Mouse (Mus musculus): Measurements from ENCODE around the gene Wbp1. TPM values are rescaled to one million over a fixed set of nuclear protein-coding genes. Genes with fewer than 3 reads are reported as not detected.

Gene Wbp1
- polyA plus RNA-seq, 1 experiment from 2014 or later = 120 TPM

DNA sequence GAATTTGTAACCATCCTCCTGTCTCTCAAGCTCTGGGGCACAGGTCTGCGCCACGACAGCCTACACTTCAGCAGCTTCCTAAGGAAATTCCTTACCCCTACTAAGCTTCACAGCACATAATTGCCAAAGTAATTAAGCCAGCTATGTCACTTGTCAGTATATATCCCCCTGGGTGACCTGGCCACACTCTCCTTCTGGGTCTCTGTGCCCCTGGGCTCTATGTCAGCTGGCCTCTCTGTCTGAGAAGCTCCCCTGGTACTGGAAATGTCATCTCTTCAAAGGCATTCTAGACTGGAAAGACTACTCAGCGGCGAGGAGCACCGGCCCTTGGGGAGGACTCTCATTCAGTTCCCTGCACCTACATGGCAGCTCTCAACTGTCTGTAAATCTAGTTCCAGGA, 1.6 kb upstream of the Wbp1 start:
- Histone ChIP-seq H3K4me2 (peak overlapping the region; percentile 97), H3K36me3 (peaks cover 18% of the 10 kb centered on the region), H3K27ac (no peak overlapping the region), H3K27me3 (no peaks in the 10 kb centered on the region), H3K9ac (0 out of 2 replicates have a peak overlapping the region, but pooled peaks have one; percentile 8), H3K9me3 (no peaks in the 10 kb centered on the region), H3K4me3 (peak overlapping the region; percentile 73), H3K4me1 (peaks cover 44% of the 10 kb centered on the region)
- WGBS = 79% methylated on average over 5 of the region's 5 CpGs
- ATAC-seq (ENCODE audit: borderline replicate concordance, extremely low read depth, low FRiP score, low TSS enrichment) = no peak

DNA sequence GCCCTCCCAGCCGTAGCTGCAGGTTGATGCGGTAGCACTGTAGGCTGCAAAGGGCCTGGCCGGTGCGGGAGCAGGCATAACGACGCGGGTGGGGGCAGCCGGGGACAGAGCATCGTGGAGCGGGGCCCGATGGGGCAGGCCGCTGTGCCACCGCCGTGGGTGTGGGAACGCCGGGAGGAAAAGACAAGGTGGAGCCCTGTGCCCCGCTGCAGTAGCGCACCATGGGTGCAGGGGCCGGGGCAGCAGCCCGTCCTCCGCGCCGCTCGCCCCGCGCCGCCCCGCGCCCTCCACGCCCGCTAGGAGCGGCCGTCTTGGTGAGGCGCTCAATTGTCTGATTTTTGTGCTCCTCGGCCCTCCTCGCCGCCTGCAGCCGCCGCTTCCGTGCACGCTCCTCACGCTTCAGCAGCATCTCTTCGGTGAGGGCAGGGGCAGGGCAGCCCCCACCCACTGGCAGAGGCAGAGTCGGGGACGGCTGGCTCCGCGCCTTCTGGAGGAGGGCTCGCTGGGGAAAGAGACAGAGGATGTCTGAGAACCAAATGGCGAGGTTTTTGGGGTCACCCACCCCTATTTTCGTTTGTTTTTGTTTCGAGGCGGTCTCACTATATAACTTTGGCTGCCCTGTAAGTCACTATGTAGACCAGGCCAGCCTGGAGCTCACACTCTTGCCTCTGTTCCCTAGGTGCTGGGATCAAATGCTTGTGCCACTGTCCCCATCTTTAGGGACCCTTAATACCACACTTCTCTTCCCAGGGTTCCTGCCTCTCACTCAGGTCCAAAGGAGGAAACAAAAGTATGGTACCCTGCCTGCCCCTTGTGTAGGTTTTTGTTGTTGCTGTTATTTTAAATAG, 728 bp upstream of the Wbp1 start:
- no peaks in the 10 kb centered on the region for H3K9me3 ChIP-seq
- peaks cover 44% of the 10 kb centered on the region for H3K4me1 ChIP-seq
- ATAC-seq (ENCODE audit: borderline replicate concordance, extremely low read depth, low FRiP score, low TSS enrichment) = peak; percentile 1; the same call in 1 of the 2 replicates
- H3K36me3 ChIP-seq = peaks cover 26% of the 10 kb centered on the region
- H3K4me3 ChIP-seq = peak overlapping the region; percentile 73
- peak overlapping the region; percentile 85 for H3K9ac ChIP-seq
- H3K27me3 ChIP-seq = no peaks in the 10 kb centered on the region
- peak overlapping the region; percentile 98 for H3K27ac ChIP-seq
- WGBS = under 1% methylated on average over 47 of the region's 52 CpGs
- peak overlapping the region; percentile 97 for H3K4me2 ChIP-seq

DNA sequence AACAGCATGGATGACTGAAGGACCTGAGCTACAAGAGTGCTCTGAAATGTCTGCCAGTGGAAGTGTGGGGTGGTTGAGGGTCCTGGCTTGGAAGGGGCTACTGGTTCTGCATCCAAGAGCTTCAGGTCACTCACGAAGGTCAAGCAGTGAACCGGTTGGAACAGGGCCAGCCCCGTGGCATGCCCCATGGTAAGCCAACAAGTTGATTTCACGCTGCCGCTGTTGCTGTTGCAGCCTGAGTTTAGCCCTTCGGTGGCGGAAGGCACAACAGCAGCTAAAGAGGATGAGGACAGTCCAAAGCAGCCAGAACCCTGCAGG, 1.7 kb downstream of the Wbp1 start:
- no peak for ATAC-seq (ENCODE audit: borderline replicate concordance, extremely low read depth, low FRiP score, low TSS enrichment)
- H3K9ac ChIP-seq = peak overlapping the region; percentile 85
- H3K27me3 ChIP-seq = no peaks in the 10 kb centered on the region
- no peak overlapping the region for H3K27ac ChIP-seq
- peaks cover 56% of the 10 kb centered on the region for H3K4me1 ChIP-seq
- peaks cover 26% of the 10 kb centered on the region for H3K36me3 ChIP-seq
- peak overlapping the region; percentile 97 for H3K4me2 ChIP-seq
- H3K9me3 ChIP-seq = no peaks in the 10 kb centered on the region
- peak overlapping the region; percentile 73 for H3K4me3 ChIP-seq
- WGBS = 60% methylated on average over 7 of the region's 7 CpGs

DNA sequence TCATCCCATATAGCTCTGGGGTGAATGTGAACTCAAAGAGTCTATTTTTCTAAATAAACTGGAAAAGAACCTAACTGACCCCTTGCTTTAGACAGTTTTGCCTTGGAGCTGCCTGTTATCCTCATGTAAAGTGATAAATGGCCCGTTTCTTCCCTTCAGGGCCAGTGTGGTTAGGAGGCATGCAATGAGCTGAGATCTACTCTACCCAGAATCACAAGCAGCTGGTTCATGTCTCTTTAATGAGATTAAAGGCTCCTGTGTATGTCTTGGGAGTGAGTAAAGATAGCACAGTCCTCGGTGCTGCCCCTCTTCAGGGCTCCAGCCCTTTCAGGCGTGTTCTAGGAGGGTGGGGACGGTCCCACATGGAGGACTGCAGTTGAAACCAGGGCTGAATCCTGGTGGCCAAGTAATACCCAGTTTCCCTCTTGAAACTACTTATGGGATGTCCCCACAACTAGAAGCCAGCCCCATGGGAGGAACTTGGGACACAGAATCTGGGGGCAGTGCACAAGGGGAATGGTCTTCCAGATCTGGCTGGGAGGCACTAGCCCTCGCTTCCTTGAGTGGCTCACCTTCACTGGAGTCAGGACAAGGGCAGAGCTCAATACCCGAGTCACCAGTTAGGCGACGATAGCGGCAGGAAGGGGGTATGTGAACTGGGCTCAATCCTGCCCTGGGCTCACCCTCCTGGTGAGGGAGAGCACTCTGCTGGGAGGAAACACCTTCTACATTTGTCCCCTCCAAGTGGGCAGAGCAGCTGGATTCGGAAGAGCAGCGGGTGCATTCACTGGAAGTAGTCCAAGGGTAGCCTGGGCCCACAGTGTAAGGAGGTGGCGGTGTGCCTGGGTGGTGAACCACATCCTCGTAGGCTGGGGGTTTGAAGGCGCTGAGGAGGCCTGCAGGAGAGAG, 2.3 kb downstream of the Wbp1 start:
- Histone ChIP-seq H3K27me3 (no peaks in the 10 kb centered on the region), H3K4me3 (no peak overlapping the region), H3K9ac (no peak overlapping the region), H3K9me3 (no peaks in the 10 kb centered on the region), H3K36me3 (peaks cover 26% of the 10 kb centered on the region), H3K4me1 (peaks cover 55% of the 10 kb centered on the region), H3K4me2 (peak overlapping the region; percentile 97), H3K27ac (no peak overlapping the region)
- 69% methylated on average over 14 of the region's 14 CpGs for WGBS
- ATAC-seq (ENCODE audit: borderline replicate concordance, extremely low read depth, low FRiP score, low TSS enrichment) = no peak

DNA sequence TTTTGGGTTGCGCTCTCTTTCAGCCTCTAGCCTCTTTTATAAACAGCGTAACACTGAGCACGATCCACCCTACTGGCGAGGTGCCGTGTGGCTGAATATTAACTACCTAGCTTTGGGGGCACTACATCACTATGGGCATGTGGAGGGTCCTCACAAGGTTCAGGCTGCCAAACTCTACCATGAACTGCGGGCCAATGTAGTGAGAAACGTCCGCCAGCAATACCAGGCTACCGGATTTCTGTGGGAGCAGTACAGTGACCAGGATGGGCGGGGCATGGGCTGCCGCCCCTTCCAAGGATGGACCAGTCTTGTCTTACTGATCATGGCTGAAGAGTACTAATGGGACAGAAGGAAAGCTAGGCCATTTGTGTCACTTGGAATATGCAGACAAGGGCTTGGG, 3.0 kb downstream of the Wbp1 start:
- no peak overlapping the region for H3K4me3 ChIP-seq
- H3K4me2 ChIP-seq = no peak overlapping the region
- H3K9me3 ChIP-seq = no peaks in the 10 kb centered on the region
- ATAC-seq (ENCODE audit: borderline replicate concordance, extremely low read depth, low FRiP score, low TSS enrichment) = no peak
- H3K27ac ChIP-seq = no peak overlapping the region
- peaks cover 51% of the 10 kb centered on the region for H3K4me1 ChIP-seq
- 71% methylated on average over 11 of the region's 11 CpGs for WGBS
- no peaks in the 10 kb centered on the region for H3K27me3 ChIP-seq
- peaks cover 26% of the 10 kb centered on the region for H3K36me3 ChIP-seq
- H3K9ac ChIP-seq = no peak overlapping the region

GRCm38 (mm10) chr6:83117616-83118015, 3.7 kb downstream of the Wbp1 start:
- peaks cover 26% of the 10 kb centered on the region for H3K36me3 ChIP-seq
- WGBS = 88% methylated on average over 13 of the region's 13 CpGs
- H3K9me3 ChIP-seq = no peaks in the 10 kb centered on the region
- peaks cover 44% of the 10 kb centered on the region for H3K4me1 ChIP-seq
- no peaks in the 10 kb centered on the region for H3K27me3 ChIP-seq
- H3K27ac ChIP-seq = no peak overlapping the region
- no peak overlapping the region for H3K4me3 ChIP-seq
- no peak for ATAC-seq (ENCODE audit: borderline replicate concordance, extremely low read depth, low FRiP score, low TSS enrichment)
- no peak overlapping the region for H3K9ac ChIP-seq
- no peak overlapping the region for H3K4me2 ChIP-seq

DNA sequence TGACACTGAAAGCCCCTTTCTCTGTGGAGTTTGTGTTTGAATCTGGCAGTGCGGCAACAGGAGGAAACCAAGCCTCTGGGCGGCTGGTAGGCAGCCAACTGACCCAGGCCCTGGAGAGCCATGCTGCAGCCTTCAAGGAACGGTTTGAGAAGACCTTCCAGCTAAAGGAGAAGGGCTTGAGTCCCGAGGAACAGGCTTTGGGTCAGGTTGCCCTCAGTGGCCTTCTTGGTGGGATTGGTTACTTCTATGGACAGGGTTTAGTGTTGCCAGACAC, 4.3 kb downstream of the Wbp1 start:
- Histone ChIP-seq H3K4me3 (no peak overlapping the region), H3K4me2 (no peak overlapping the region)
- WGBS = 76% methylated on average over 4 of the region's 4 CpGs

GRCm38 (mm10) chr6:83116373-83117164, 4.8 kb downstream of the Wbp1 start:
- Histone ChIP-seq H3K4me3 (peak overlapping the region; percentile 94), H3K27me3 (no peaks in the 10 kb centered on the region), H3K36me3 (peaks cover 26% of the 10 kb centered on the region), H3K4me2 (peak overlapping the region; percentile 96), H3K27ac (peak overlapping the region; percentile 84; the same call in 1 of the 2 replicates), H3K9me3 (no peaks in the 10 kb centered on the region), H3K9ac (peak overlapping the region; percentile 96), H3K4me1 (peaks cover 37% of the 10 kb centered on the region)
- WGBS = 63% methylated on average over 11 of the region's 11 CpGs
- ATAC-seq (ENCODE audit: borderline replicate concordance, extremely low read depth, low FRiP score, low TSS enrichment) = no peak

More for the DNA sequence above, 4.3 kb downstream of the Wbp1 start:
- H3K9ac ChIP-seq = no peak overlapping the region
- H3K9me3 ChIP-seq = no peaks in the 10 kb centered on the region
- no peak for ATAC-seq (ENCODE audit: borderline replicate concordance, extremely low read depth, low FRiP score, low TSS enrichment)
- H3K36me3 ChIP-seq = peaks cover 26% of the 10 kb centered on the region
- peaks cover 39% of the 10 kb centered on the region for H3K4me1 ChIP-seq
- no peaks in the 10 kb centered on the region for H3K27me3 ChIP-seq
- peak overlapping the region; percentile 0; the same call in 1 of the 2 replicates for H3K27ac ChIP-seq

- peaks cover 32% of the 10 kb centered on the region for H3K36me3 ChIP-seq
- H3K27ac ChIP-seq = peak overlapping the region; percentile 84
- H3K4me2 ChIP-seq = peak overlapping the region; percentile 96
- H3K4me1 ChIP-seq = peaks cover 37% of the 10 kb centered on the region
- H3K9me3 ChIP-seq = no peaks in the 10 kb centered on the region
- under 1% methylated on average over 48 of the region's 48 CpGs for WGBS
- ATAC-seq (ENCODE audit: borderline replicate concordance, extremely low read depth, low FRiP score, low TSS enrichment) = peak; percentile 43
- H3K27me3 ChIP-seq = no peaks in the 10 kb centered on the region
- peak overlapping the region; percentile 94 for H3K4me3 ChIP-seq
- peak overlapping the region; percentile 96 for H3K9ac ChIP-seq
These were observed 5.5 kb downstream of the Wbp1 start for GRCm38 (mm10) chr6:83115682-83116372.

GRCm38 (mm10) chr6:83115011-83115671, 6.2 kb downstream of the Wbp1 start, which contains the start of gene Mogs:
Mogs (plus strand) TSS chr6:83115496.
- Histone ChIP-seq H3K36me3 (peaks cover 38% of the 10 kb centered on the region), H3K4me3 (peak within 1 kb of the TSS; percentile 94), H3K4me2 (peak within 1 kb of the TSS; percentile 96), H3K27ac (peak within 1 kb of the TSS; percentile 84), H3K4me1 (peaks cover 34% of the 10 kb centered on the region), H3K9ac (peak within 1 kb of the TSS; percentile 96), H3K9me3 (no peaks in the 10 kb centered on the region), H3K27me3 (no peaks in the 10 kb centered on the region)
- 1% methylated on average over 47 of the region's 58 CpGs for WGBS
- peak; percentile 87 for ATAC-seq (ENCODE audit: borderline replicate concordance, extremely low read depth, low FRiP score, low TSS enrichment)
